Mouse (Mus musculus) testis, adult 2 months (tissue): ENCODE data around the gene Rpl6.

Experiments used
- CTCF ChIP-seq: fragments of 200-500 bp; IDR thresholded peaks from 2 replicates; pipeline ENCODE4 v1.5.1; 2012; ENCODE audit warnings: low read depth, mild to moderate bottlenecking, inconsistent platforms, low read length, moderate library complexity; ENCODE audit not compliant: control insufficient read depth, insufficient read depth, insufficient replicate concordance
- POLR2A ChIP-seq: fragments of 200-500 bp; IDR thresholded peaks from 2 replicates; pipeline ENCODE4 v1.6.1; 2012; ENCODE audit warnings: low read depth, mild to moderate bottlenecking, inconsistent platforms, low read length, moderate library complexity; ENCODE audit not compliant: control insufficient read depth

GRCm38 (mm10) chr5:121166884-121167283, 37.4 kb upstream of the Rpl6 start:
- TF ChIP-seq CTCF (no peak), POLR2A (no peak)
